Mouse (Mus musculus) monocyte, adult 2 months (primary cell): ENCODE measurements around the gene Smbd1.
A peak's percentile ranks its signal among the peaks of the same experiment; 100 is the strongest.

Experiments used
- DNase-seq, 2 experiments: peaks; one replicate each; pipeline ENCODE4 v3.0.0; 2022; ENCODE audit warnings: low spot score in 2 of 2, low read depth in 1 of 2

Gene Smbd1

DNA sequence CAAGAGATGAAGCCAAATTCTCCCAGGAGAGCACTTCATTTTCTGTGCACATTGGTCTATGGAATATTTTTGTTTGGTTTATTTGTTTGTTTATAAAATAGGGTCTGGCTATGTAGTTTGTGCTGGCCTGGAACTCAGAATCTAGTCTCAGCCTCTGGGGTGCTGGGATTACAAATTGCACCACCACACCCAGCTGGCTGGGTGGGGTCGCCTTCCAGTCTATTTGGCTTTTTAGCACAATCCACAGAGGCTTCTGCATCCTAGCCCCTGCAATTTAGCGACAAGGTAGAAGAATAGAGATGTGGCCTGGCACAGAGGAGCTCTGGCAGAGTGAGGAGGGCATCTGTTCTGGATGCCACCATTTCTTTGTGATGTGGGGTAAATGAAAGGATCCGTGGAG lies 3.5 kb upstream of the Smbd1 start:
- no peak for DNase-seq

DNA sequence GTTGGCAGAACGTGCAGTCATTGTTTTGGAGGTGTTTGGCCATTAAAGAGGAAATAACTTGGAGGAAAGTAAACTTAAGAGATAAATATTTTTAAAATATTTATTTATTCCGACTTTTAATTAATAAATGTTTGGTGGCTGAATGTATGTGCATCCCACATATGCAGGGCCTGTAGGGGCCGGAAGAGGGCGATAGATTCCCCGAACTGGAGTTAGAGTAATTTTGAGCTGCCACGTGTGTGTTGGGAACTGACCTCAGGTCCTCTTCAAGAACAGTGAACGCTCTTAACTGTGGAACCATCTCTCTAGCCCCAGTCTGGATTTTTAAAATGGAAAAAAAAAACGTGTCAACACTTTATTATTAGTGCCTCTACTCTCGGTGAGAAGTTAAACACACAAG lies 3.1 kb upstream of the Smbd1 start:
- DNase-seq: no peak

DNA sequence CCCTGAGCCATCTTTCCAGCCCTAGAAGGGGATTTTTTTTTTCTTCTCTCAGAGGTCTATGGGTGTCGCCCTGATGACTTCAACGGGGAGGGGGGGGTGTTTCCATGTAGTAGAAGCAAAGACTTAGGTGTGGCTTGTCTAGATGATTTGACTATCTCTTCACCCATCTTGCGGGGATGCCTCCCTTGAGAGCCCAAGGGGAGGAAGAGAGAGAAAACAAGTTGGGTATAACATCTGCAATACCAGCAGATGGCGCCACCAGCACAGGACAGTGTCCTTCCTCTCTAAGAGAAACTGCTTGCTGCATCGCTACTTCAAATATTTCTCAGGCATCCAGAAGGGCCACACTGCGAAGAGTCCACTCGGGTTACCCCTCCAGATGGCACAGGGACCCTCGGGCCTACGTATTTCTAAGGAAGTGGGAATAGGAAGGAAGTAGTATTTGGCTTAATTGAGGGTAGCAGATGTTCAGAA lies 2.6 kb upstream of the Smbd1 start:
- DNase-seq: peak; percentile 53 to 69

DNA sequence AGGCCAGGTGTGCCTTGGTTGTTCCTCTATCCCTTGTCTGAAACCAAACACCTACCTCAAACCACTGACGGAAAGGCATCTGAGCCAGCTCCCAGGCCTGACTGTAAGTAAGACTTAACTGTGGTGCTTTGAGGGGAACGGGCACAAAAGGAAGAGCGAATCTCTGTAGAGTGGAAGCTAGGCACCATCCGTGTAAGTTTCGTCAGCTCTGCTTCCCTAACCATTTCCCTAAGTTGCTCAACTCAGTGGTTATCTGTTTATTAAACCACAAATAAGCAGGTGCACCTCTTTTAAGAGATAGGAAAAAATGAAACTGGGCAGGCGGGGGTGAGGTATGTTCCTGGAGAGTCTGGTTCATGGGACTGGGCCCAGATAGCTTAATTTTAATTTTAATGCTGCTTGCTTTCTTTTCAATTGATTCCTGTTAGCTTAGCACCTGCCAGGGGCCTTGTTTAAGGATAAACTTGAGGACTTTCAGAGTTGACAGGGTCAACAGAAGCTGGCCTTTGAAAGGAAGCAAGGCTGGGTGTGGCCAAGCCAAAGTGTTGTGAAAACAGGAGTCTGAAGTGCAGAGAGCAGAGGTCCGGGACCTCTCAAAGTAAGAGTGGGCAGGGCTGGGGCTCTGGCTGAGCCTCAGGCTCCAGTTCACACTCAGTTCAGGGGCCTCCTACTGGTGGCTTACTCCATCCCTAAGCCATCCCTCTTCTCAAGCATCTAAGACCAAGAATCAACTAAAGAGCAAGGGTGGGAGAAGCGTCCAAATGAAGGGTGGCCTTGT lies 2.7 kb downstream of the Smbd1 start:
- no peak for DNase-seq

DNA sequence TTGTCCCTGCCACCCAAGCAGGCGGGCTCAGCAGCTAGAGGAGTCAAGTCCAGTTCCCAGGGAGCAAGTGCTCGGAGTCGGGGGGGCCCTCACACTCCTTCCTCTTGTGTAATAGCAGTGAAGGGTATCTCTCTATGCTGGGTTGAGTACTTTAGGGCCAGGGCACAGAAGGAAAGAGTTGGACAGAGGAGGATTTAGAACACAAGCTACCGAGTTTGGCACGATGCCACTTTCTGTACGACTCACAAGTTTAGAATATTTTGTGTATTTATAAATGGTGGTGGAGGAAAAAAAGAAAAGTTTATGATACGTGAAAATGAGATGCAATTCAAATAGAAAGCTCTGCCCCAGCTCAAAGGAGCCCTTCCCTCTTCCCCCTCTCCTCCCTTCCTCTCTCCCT lies 5.1 kb downstream of the Smbd1 start:
- DNase-seq: no peak

DNA sequence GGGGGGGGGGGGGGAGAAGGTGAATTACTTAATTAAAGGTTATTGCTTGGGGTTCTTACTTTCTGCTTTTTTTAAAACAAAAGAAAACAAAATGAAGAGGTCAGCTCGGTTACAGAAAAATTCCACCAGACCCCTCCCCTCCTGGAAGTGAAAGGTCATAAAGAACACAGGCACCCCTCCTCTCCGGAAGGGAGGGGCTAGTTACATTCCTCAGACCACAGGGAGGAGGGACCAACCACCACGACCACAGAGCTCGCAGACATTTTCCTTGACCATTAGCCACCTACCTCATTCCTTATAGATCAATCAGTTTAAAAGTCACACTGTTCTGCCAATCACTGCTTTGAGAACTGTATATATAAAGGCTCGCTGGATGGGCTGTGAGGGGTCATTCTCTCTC lies 6.4 kb downstream of the Smbd1 start:
- DNase-seq: no peak

DNA sequence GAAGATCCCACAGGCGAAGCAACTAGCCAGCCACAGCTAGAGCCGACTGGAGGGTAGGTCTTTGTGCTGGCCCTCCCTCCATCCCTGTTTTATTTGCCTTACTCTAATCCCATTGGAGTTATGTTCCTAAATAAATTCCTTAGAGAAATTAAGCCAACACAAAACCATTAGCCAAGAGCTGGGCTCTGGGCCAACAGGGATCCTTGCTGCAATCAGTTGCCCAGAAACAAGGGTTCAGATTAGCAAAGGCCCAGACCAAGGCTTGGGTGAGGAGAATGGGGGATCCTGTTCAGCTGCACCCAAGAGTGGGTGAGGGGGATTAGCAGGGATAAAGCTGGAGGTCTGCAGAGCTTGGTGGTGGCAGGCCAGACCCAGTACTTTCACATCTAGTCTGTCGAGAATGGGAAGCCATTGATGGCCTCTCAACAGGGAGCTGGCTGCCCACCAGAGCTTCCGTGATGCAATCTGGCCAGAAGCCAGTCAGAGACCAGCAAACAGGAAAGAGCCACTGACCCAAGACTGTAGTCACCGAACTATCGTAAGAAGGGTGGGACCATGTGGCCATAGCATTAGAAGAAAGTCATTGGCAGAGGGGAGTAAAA lies 6.9 kb downstream of the Smbd1 start:
- no peak for DNase-seq

DNA sequence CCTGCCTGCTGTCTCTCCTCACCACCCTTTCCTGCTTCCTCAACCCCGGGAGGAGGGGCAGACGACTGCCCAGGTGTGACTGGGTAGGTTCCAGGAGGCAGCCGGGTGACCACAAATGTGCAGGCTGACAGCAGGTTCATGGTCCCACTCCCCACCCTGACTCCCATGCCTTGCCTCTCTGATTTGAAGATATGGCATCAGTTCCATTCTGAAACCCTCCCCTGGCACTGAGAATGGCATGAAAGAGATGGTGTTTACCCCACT lies 12.9 kb downstream of the Smbd1 start, which contains the start of gene Muc20:
TSS of gene Muc20 (minus strand) at position 10 of the 264 bp plus-strand sequence.
- no peak for DNase-seq

DNA sequence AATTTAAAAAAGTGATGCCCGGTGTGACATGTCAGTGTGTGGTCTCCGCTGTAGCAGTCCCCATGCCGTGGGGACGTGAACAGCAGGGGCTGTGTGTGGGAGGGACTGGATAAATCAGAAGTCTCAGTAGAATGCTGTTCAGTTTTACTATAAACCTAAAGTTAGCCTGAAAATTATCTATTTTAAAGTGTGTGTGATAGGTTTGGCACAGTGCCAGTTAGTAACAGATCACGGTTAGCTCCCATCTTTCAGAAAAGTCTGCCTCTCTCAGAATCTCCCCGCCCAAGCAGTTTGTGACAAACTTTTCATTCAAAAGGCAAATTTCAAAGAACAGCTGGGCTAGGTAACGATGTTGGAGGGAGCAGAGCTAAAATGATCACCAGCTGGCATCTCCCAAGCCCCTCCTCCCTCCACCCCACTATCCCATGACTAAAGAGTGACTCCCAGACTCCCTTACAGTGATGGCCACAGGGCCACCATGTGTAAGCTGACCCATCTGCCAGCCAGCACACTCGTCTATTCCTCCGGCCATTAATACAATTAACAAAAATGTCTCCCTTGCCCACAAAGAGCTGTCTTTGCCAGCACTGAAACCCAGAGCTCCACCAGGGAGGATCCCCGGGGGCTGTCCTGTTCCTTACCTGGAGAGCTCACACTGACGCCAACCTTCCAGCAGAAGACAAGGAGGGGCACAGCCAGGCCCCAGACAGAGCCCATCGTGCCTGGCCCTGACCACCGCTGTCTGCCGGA lies 13.4 kb downstream of the Smbd1 start:
- DNase-seq: no peak

DNA sequence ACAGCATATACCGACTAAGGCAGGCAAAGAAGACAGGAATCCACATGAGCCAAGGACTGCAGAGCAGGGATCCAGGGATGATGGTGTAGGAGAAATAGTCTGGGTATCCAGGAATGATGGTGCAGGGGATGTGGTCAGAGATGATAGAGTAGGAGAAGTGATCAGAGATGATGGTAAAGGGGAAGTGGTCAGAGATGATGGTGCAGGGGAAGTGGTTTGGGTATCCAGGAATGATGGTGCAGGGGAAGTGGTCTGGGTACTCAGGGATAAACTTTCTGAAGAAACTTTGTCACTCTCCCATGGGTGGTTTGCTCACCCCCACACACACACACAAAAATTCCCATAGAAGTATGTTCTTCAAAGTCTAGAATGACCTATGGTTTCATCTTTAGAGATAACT lies 15.1 kb downstream of the Smbd1 start:
- DNase-seq: no peak

DNA sequence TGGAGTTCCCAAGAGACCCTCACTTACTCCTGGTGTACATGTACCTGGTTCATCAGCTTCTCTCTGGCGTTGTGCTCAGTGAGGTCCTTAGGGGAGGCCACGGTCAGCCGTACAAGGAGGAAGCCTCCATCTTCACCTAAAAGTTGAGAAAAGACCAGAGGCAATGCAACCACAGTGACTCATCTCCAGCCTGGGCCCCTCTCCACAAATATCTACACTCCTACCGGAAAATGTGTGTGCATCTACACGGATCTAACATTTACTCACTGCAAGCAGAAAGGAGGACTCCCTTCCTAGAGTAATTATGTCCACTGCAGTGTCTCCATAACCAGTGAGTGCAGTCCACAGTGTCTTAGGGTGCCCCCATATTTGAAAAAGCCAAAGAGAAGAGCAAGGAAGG lies 20.2 kb downstream of the Smbd1 start:
- no peak for DNase-seq

DNA sequence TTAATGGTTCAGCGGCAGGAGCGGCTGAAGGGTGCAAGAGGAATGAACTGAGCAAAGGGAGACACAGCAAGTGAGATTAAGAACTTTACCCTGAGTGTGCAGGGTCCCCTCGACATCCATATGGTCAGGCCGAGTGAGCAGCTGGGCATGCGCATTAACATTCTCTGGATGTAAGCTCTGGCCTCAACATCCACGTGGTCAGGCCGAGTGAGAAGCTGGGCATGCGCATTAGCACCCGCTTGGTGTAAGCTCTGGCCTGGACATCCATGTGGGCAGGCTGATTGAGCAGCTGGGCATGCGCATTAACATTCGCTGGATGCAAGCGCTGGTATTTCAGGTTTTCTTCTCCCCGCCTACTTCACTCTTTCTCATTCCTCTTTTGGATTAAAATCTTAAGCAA lies 25.4 kb downstream of the Smbd1 start:
- DNase-seq: no peak

DNA sequence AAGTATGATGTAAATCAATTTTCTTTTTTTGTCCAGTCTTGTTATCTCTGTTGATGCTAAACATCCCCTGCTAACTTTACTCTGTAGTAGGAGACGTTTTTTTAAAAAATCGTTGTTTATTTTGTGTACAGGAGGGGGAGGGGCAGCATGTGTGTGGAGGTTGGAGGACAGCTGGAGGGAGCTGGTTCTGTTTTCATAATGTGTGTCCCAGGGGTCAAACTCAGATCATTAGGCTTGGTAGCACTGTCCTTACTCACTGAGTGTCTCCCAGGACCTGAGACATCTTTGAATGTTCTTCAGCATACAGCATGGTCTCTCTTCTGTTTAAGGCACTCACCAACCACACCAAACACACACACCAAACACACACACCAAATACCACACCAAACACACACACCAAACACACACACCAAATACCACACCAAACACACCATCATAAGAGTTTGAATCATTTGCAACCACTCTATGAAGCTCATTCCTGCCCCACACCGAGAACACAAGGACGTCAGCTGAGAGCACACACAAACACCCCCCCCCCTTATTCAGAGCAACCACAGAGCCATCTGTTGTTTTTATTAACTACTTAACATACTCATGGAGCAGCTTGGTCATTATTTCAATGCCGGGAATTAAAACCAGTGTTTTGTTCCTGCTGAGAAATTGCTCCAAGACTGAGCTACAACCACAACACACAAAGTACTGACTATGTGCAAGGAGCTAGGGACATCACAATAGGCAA lies 26.8 kb downstream of the Smbd1 start:
- DNase-seq: no peak

DNA sequence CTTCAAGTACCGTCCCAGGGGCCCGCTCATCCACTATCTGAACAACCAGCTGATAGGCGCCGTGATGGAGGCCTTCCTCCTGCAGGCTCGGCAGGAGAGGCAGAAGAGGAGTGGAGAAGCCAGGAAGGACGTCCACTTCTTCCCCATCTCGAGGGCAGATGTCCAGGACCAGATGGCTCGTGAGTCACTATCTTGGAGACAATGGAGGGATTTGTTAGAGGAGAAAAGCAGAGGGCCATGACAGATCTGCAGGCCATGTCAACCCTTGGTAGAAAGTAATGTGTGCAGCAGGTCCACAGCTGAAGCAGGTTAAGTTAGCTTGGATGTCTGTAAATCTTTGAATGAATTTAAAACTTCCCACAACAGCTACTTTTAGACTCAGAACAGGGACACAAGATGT lies 31.3 kb downstream of the Smbd1 start:
- no peak for DNase-seq

DNA sequence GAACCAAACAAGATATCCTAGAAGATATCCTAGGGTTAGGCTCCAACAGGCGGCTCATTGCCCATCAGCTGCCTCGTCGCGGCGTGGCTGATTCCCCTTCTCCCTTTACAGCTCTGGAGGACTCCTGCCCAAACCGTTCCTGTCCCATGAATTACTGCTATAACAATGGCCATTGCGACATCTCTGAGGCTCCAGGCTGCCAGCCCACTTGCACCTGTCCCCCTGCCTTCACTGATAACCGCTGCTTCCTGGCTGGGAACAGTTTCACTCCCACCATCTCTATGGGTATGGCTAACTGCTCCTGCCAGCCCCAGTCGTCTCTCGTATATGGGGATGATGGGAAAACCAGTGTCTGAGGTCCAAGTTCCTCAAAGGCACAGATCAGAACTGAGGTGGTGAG lies 33.6 kb downstream of the Smbd1 start:
- no peak for DNase-seq

DNA sequence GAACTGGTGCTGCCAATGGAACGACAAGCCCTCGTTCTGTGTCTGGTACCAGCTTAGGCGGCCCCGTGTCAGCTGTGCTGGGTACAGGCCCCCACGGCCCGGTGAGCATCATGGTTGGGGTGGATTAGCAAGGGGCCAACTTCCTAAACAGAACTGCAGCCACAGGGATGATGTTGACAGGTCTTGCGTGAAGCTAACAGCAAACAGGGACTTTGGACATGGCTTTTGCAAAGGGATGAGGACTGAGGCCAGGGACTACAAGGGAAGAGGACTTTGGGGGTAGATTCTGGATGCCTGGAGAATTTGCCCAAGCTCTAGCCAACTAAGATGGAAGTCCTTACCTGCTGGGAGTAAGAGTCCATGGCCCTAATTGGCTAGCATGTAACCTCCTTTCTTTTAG lies 43.4 kb downstream of the Smbd1 start:
- DNase-seq: no peak

DNA sequence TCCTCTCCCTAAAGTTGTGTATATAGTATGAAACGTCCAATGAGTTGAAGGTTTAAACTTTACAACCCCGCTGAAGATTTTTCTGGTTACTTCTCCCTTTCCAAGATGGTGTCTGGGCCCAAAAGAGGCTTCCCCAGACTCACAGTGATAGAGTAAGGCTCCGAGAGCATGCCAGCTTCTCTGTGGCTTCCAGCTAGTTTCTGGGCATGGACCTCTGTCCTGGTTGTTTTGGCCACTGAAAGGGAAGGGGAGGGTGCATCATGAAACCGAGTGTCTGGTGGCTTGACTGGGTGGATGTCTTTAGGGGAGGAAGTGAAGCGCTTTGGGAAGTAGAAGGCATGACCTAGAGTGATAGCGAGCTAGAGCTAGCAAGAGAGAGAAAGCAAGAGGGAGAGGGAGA lies 45.3 kb downstream of the Smbd1 start:
- DNase-seq: no peak

DNA sequence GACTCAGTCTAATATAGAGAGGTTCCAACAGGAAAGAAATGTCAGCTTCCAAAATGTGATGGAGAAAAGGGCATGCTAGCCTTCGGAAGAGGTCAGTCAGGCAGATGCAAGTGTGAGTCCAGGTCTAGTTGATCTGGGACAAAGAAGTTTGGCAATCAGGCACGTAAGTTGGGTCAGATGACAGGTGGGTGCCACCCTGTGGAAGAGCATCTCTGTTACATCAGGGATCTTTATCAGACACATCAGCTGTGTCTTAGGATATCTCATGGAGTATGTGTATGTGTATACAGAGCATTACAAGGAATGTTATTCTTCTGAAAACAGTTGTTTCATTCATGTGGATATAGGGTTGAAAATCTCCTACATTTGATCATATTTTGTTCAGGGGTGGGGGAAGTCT lies 45.7 kb downstream of the Smbd1 start:
- DNase-seq: no peak
